Mouse (Mus musculus): ENCODE measurements around the gene Amdhd2. TPM values are rescaled to one million over a fixed set of nuclear protein-coding genes. Genes with fewer than 3 reads are reported as not detected.
"Not testable (repeated sequence)": the region's sequence is repeated elsewhere in the genome, so short reads cannot be mapped to it uniquely, and the experiment has no call there.

Gene Amdhd2
- polyA plus RNA-seq, 1 experiment, result 187 TPM

- WGBS, result 91% methylated on average over 4 of the region's 4 CpGs
- peak; percentile 35; the same call in 1 of the 2 replicates for TF ChIP-seq CTCF (IDR thresholded peaks at IDR 0.05; ENCODE audit: extremely low read depth, insufficient read length, insufficient replicate concordance, low read depth, low read length)
- not testable (repeated sequence) for H3K4me1 ChIP-seq (ENCODE audit: control insufficient read depth, insufficient read depth, insufficient read length, low read length); H3K27me3 ChIP-seq (ENCODE audit: control insufficient read depth, insufficient read depth, low read length); H3K4me3 ChIP-seq (ENCODE audit: low read depth, low read length); H3K36me3 ChIP-seq (ENCODE audit: control insufficient read depth, insufficient read depth, low read length); H3K27ac ChIP-seq (ENCODE audit: insufficient read depth, low read depth, low read length)
Measured at GRCm38 (mm10) chr17:24132919-24133318, 30.6 kb downstream of the Amdhd2 start.

GRCm38 (mm10) chr17:24131570-24131969, 32.0 kb downstream of the Amdhd2 start:
- 97% methylated on average over 3 of the region's 3 CpGs for WGBS
- H3K36me3 ChIP-seq (ENCODE audit: control insufficient read depth, insufficient read depth, low read length), result no peaks in the 10 kb centered on the region; the same call in 1 of the 2 replicates
- TF ChIP-seq POLR2A (IDR thresholded peaks at IDR 0.05; ENCODE audit: low read depth, low read length) (no peak), CTCF (IDR thresholded peaks at IDR 0.05; ENCODE audit: extremely low read depth, insufficient read length, insufficient replicate concordance, low read depth, low read length) (no peak)
- H3K27ac ChIP-seq (ENCODE audit: insufficient read depth, low read depth, low read length), result no peak overlapping the region
- no peaks in the 10 kb centered on the region for H3K27me3 ChIP-seq (ENCODE audit: control insufficient read depth, insufficient read depth, low read length)
- peaks cover 2% of the 10 kb centered on the region; the same call in 1 of the 2 replicates for H3K4me1 ChIP-seq (ENCODE audit: control insufficient read depth, insufficient read depth, insufficient read length, low read length)
- no peak overlapping the region for H3K4me3 ChIP-seq (ENCODE audit: low read depth, low read length)

- 85% methylated on average over 4 of the region's 4 CpGs for WGBS
- H3K36me3 ChIP-seq (ENCODE audit: control insufficient read depth, insufficient read depth, low read length); H3K27ac ChIP-seq (ENCODE audit: insufficient read depth, low read depth, low read length); H3K4me3 ChIP-seq (ENCODE audit: low read depth, low read length); H3K4me1 ChIP-seq (ENCODE audit: control insufficient read depth, insufficient read depth, insufficient read length, low read length); H3K27me3 ChIP-seq (ENCODE audit: control insufficient read depth, insufficient read depth, low read length): not testable (repeated sequence)
Measured at GRCm38 (mm10) chr17:24129246-24129645, 34.3 kb downstream of the Amdhd2 start.

GRCm38 (mm10) chr17:24127592-24127991, 36.0 kb downstream of the Amdhd2 start:
- no peak overlapping the region for H3K27ac ChIP-seq (ENCODE audit: insufficient read depth, low read depth, low read length)
- H3K4me1 ChIP-seq (ENCODE audit: control insufficient read depth, insufficient read depth, insufficient read length, low read length), result peaks cover 2% of the 10 kb centered on the region
- no peak for TF ChIP-seq POLR2A (IDR thresholded peaks at IDR 0.05; ENCODE audit: low read depth, low read length)
- no peak for TF ChIP-seq CTCF (IDR thresholded peaks at IDR 0.05; ENCODE audit: extremely low read depth, insufficient read length, insufficient replicate concordance, low read depth, low read length)
- WGBS, result 58% methylated on average over 1 of the region's 1 CpGs
- no peak overlapping the region for H3K4me3 ChIP-seq (ENCODE audit: low read depth, low read length)
- no peaks in the 10 kb centered on the region for H3K27me3 ChIP-seq (ENCODE audit: control insufficient read depth, insufficient read depth, low read length)
- no peaks in the 10 kb centered on the region for H3K36me3 ChIP-seq (ENCODE audit: control insufficient read depth, insufficient read depth, low read length)

- no peak overlapping the region for H3K4me3 ChIP-seq (ENCODE audit: low read depth, low read length)
- TF ChIP-seq POLR2A (IDR thresholded peaks at IDR 0.05; ENCODE audit: low read depth, low read length), result no peak
- no peaks in the 10 kb centered on the region for H3K27me3 ChIP-seq (ENCODE audit: control insufficient read depth, insufficient read depth, low read length)
- H3K27ac ChIP-seq (ENCODE audit: insufficient read depth, low read depth, low read length), result peak overlapping the region; percentile 68
- no peaks in the 10 kb centered on the region for H3K36me3 ChIP-seq (ENCODE audit: control insufficient read depth, insufficient read depth, low read length)
- 39% methylated on average over 3 of the region's 3 CpGs for WGBS
- H3K4me1 ChIP-seq (ENCODE audit: control insufficient read depth, insufficient read depth, insufficient read length, low read length), result peaks cover 2% of the 10 kb centered on the region
Measured at GRCm38 (mm10) chr17:24126801-24127200, 36.8 kb downstream of the Amdhd2 start.

- no peak for TF ChIP-seq POLR2A (IDR thresholded peaks at IDR 0.05; ENCODE audit: low read depth, low read length)
- TF ChIP-seq CTCF (IDR thresholded peaks at IDR 0.05; ENCODE audit: extremely low read depth, insufficient read length, insufficient replicate concordance, low read depth, low read length), result no peak
- H3K36me3 ChIP-seq (ENCODE audit: control insufficient read depth, insufficient read depth, low read length), result no peaks in the 10 kb centered on the region; the same call in 1 of the 2 replicates
- WGBS, result 73% methylated on average over 3 of the region's 3 CpGs
Measured at GRCm38 (mm10) chr17:24119446-24119845, 44.1 kb downstream of the Amdhd2 start.

GRCm38 (mm10) chr17:24113031-24113430, 50.5 kb downstream of the Amdhd2 start:
- H3K4me1 ChIP-seq (ENCODE audit: control insufficient read depth, insufficient read depth, insufficient read length, low read length), result no peaks in the 10 kb centered on the region
- WGBS, result 80% methylated on average over 4 of the region's 4 CpGs
- peaks cover 19% of the 10 kb centered on the region for H3K36me3 ChIP-seq (ENCODE audit: control insufficient read depth, insufficient read depth, low read length)
- TF ChIP-seq CTCF (IDR thresholded peaks at IDR 0.05; ENCODE audit: extremely low read depth, insufficient read length, insufficient replicate concordance, low read depth, low read length) (no peak), POLR2A (IDR thresholded peaks at IDR 0.05; ENCODE audit: low read depth, low read length) (no peak)
- no peak overlapping the region for H3K4me3 ChIP-seq (ENCODE audit: low read depth, low read length)
- no peak overlapping the region for H3K27ac ChIP-seq (ENCODE audit: insufficient read depth, low read depth, low read length)
- H3K27me3 ChIP-seq (ENCODE audit: control insufficient read depth, insufficient read depth, low read length), result no peaks in the 10 kb centered on the region

More at GRCm38 (mm10) chr17:24119446-24119845, 44.1 kb downstream of the Amdhd2 start:
- Histone ChIP-seq H3K4me3 (ENCODE audit: low read depth, low read length) (no peak overlapping the region), H3K4me1 (ENCODE audit: control insufficient read depth, insufficient read depth, insufficient read length, low read length) (no peaks in the 10 kb centered on the region; the same call in 1 of the 2 replicates), H3K27ac (ENCODE audit: insufficient read depth, low read depth, low read length) (no peak overlapping the region), H3K27me3 (ENCODE audit: control insufficient read depth, insufficient read depth, low read length) (no peaks in the 10 kb centered on the region)

GRCm38 (mm10) chr17:24111256-24111655, 52.3 kb downstream of the Amdhd2 start:
- Histone ChIP-seq H3K27me3 (ENCODE audit: control insufficient read depth, insufficient read depth, low read length) (no peaks in the 10 kb centered on the region), H3K36me3 (ENCODE audit: control insufficient read depth, insufficient read depth, low read length) (peaks cover 28% of the 10 kb centered on the region), H3K27ac (ENCODE audit: insufficient read depth, low read depth, low read length) (no peak overlapping the region), H3K4me1 (ENCODE audit: control insufficient read depth, insufficient read depth, insufficient read length, low read length) (no peaks in the 10 kb centered on the region), H3K4me3 (ENCODE audit: low read depth, low read length) (no peak overlapping the region)
- 66% methylated on average over 1 of the region's 1 CpGs for WGBS
- TF ChIP-seq CTCF (IDR thresholded peaks at IDR 0.05; ENCODE audit: extremely low read depth, insufficient read length, insufficient replicate concordance, low read depth, low read length), result no peak
- TF ChIP-seq POLR2A (IDR thresholded peaks at IDR 0.05; ENCODE audit: low read depth, low read length), result no peak

Measured in small intestine, adult 2 months (tissue).